Mouse (Mus musculus) kidney, adult 8-10 months (tissue): Measurements from ENCODE around the gene Nup43.
A peak's percentile ranks its signal among the peaks of the same experiment; 100 is the strongest.

Source experiments
- DNase-seq, 2 experiments: peaks; one replicate each; pipeline ENCODE4 v3.0.0; 2022

The Nup43 gene

DNA sequence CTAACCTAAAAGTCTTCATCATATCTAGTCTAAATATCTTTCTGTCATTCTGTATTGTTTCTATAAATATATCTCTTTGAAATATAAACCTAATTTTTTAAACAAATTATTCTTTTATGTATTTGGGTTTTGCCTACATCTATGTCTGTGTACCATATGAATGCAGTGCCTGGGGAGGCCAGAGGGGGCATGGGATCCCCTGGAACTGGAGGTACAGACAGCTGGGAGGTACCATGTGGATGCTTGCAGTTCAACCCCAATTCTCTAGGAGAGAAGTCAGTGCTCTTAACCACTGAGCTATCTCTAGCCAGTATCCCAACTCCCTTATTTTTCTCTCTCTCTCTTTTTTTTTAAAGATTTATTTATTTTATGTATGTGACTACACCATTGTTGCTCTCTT lies 28.0 kb downstream of the Nup43 start:
- no peak for DNase-seq

DNA sequence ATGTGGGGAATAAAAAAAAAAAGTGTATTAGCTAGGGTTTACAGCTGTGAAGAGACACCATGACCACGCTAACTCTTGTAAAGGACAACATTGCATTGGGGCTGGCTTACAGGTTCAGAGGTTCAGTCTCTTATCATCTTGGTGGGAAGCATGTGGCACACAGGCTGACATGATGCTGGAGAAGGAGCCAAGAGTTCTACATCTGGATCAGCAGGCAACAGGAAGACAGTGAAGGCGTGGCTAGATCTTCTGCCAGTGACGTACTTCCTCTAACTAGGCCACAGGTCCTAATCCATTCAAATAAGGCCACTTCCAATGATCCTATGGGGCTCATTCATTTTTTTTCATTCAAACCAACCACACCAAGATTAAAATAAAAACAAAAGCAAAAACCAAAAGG lies 32.8 kb downstream of the Nup43 start:
- DNase-seq, result no peak

DNA sequence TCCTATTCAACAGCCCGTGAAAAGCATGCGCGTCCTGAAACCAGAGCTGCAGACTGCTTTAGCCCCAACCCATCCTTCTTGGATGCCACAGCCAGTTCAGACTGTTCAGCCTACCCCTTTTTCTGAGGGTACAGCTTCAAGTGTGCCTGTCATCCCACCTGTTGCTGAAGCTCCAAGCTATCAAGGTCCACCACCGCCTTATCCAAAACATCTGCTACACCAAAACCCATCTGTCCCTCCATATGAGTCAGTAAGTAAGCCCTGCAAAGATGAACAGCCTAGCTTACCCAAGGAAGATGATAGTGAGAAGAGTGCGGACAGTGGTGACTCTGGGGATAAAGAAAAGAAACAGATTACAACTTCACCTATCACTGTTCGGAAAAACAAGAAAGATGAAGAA lies 35.3 kb downstream of the Nup43 start:
- DNase-seq, result no peak

DNA sequence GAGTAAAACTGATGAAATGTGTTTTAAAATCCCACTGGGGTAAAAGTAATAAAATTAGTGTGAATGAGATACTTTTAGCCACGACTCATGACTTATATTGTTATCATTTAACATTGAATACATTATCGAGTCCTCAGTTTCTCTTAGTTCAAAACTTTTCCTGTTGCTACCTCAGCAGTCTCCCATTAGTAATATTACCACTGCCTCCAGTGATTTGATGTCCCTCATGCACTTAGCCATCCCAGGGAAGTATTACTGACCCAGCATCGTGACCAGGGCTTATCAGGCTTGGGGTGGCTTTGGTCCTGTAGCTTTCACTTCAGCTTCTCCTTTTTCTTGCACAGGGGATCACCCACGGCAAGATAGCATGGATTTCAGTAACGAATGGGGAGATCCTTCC lies 42.8 kb downstream of the Nup43 start:
- DNase-seq, result no peak

DNA sequence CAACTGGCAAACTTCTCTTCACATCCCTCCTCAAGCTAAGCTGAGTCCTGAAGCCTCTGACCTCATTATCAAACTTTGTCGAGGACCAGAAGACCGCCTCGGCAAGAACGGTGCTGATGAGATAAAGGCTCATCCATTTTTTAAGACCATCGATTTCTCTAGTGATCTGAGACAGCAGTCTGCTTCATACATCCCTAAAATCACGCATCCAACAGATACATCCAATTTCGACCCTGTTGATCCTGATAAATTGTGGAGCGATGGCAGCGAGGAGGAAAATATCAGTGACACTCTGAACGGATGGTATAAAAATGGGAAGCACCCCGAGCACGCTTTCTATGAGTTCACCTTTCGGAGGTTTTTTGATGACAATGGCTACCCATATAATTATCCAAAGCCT lies 45.2 kb downstream of the Nup43 start:
- no peak for DNase-seq

DNA sequence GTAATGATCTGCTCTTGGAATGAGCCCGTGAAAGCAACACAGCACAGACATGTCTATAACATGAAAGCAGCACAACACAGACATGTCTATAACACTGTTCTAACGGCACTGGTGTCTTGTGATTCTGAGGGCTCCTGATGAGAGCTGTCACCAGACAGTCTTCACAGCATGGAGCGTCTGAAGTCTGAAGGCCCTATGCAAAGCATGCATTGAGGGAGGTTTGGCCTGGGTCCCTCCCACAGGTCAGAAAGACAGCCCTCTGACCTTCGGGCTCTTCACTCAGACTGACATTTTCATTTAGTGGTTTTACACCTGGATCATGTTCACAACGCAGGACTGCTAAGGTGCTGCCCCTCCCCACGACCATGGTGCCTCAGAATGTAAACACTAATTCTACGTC lies 47.8 kb downstream of the Nup43 start:
- no peak for DNase-seq

DNA sequence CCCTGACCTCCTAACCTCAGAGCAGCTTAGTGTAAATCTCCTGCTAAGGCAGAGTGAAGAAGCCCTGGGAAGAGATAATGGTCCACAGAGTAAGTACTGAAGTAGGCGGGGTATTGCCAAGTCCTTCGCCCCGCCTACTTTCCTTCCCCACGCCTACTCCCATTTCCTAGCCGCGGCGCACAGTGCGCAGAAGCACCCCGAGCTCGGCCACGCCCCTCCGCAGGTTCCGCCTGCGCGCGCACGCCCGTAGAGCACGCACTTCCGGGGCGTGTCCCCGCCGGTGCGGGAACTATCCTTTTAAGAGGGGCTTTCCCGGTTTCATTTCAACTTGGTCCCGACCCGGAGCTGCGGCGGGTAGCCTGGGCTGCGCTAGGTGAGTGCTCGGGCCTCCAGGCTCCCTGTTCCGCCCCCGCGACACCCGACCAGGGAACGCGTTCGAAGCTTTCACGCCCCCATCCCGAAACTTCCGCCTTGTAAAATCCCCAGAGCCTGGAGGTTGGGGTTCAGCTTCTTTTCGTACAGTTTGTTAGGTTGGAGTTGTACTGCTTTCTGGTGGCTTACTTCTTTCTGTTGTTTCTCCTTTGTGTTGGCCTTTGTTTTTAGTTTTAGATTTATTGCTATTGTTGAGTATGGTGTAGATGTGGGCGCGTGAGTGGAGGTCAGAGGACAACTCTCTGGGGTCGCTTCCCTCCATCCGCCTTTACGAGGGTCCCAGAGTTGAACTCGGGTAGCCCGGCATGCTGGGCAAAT lies 58.6 kb downstream of the Nup43 start, which contains the start of gene Katna1:
Gene Katna1, plus strand, starts transcription at position 250 of the 750 bp plus-strand sequence.
- DNase-seq, result peak; percentile 93 to 95

DNA sequence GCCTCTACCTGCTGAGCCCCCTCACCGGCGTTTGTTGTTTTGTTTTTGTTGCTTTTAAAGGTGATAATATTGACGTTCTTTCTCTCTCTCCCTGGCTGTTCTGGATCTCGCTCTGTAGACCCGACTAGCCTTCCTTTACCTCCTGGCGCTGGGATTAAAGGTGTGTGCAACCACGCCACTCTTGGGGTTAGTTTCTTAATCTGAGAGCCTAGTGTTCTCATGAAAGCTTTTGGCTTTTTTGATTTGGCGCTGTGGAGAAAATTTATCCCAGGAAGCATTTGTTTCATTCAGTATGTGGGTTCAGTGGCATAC lies 59.2 kb downstream of the Nup43 start:
- no peak for DNase-seq

DNA sequence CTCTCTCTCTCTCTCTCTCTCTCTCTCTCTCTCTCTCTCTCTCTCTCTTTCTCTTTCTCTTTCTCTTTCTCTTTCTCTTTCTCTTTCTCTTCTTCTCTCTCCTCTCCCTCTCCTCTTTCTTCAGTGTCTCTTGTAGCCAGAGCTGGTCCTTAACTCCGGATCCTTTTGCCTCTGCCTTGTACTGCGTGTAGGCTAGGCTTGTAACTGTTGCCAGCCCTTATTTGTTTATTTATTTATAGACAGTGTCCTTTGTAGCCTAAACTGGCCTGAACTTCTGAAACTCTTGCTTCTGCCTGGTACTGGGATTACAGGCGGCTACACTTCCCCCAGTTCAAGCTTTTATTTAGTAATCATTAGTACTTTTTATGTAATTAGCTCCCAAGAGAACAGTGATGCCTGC lies 59.7 kb downstream of the Nup43 start:
- DNase-seq, result no peak
